Mouse (Mus musculus): ENCODE data around the gene Pex11g.

- no peak for TF ChIP-seq CTCF (IDR thresholded peaks at IDR 0.05 in 2 of 3, conservative IDR thresholded peaks at IDR 0.05 in 1 of 3; ENCODE audit: control insufficient read depth in 1 of 3, insufficient read depth in 1 of 3, low read depth in 2 of 3, low read length in 3 of 3, poor library complexity in 1 of 3, severe bottlenecking in 1 of 3)
- TF ChIP-seq TBP (IDR thresholded peaks at IDR 0.05; ENCODE audit: low read depth, low read length) = no peak
- TF ChIP-seq POLR2A (IDR thresholded peaks at IDR 0.05; ENCODE audit: control insufficient read depth in 1 of 2, insufficient read depth in 1 of 2, low read depth in 1 of 2, low read length in 2 of 2, poor library complexity in 1 of 2) = no peak
- no peak for TF ChIP-seq KAT2A (conservative IDR thresholded peaks at IDR 0.05; ENCODE audit: low read depth, low read length)
- no peak for TF ChIP-seq TAL1 (IDR thresholded peaks at IDR 0.05; ENCODE audit: low read length)
Measured at GRCm38 (mm10) chr8:3499751-3500150, 32.3 kb upstream of the Pex11g start.

Data from MEL (cell line).